Mouse (Mus musculus): ENCODE results near the gene Pdhx.

- TF ChIP-seq CHD2 (IDR thresholded peaks at IDR 0.05; ENCODE audit: low read depth, low read length) (no peak), ZNF384 (IDR thresholded peaks at IDR 0.05; ENCODE audit: low read depth, low read length) (no peak), ZC3H11A (IDR thresholded peaks at IDR 0.05; ENCODE audit: borderline replicate concordance, low read depth, low read length) (no peak), HCFC1 (IDR thresholded peaks at IDR 0.05; ENCODE audit: borderline replicate concordance, insufficient read depth, low read length) (no peak)
Measured at GRCm38 (mm10) chr2:102990301-102990702, 83.0 kb downstream of the Pdhx start.

Data from ES-E14 (cell line).